Mouse (Mus musculus): ENCODE results near the gene Fyb. TPM values are rescaled to one million over a fixed set of nuclear protein-coding genes. Genes with fewer than 3 reads are reported as not detected.

Gene Fyb
- total RNA-seq, 1 experiment from 2014 or later: 132 TPM

- no peak for ATAC-seq (replicated peaks; ENCODE audit: low read depth, poor library complexity, severe bottlenecking)
Measured at GRCm38 (mm10) chr15:6642223-6642622, 119.6 kb downstream of the Fyb start.

GRCm38 (mm10) chr15:6645498-6645897 lies 122.8 kb downstream of the Fyb start:
- ATAC-seq (replicated peaks; ENCODE audit: low read depth, poor library complexity, severe bottlenecking): no peak

GRCm38 (mm10) chr15:6647066-6647465 lies 124.4 kb downstream of the Fyb start:
- no peak for ATAC-seq (replicated peaks; ENCODE audit: low read depth, poor library complexity, severe bottlenecking)

GRCm38 (mm10) chr15:6648757-6649403 lies 126.2 kb downstream of the Fyb start:
- no peak for ATAC-seq (replicated peaks; ENCODE audit: low read depth, poor library complexity, severe bottlenecking)

- ATAC-seq (replicated peaks; ENCODE audit: low read depth, poor library complexity, severe bottlenecking): peak; percentile 73
Measured at GRCm38 (mm10) chr15:6653046-6653445, 130.4 kb downstream of the Fyb start.

GRCm38 (mm10) chr15:6658081-6658480 lies 135.4 kb downstream of the Fyb start:
- no peak for ATAC-seq (replicated peaks; ENCODE audit: low read depth, poor library complexity, severe bottlenecking)

GRCm38 (mm10) chr15:6661951-6662350 lies 139.3 kb downstream of the Fyb start:
- no peak for ATAC-seq (replicated peaks; ENCODE audit: low read depth, poor library complexity, severe bottlenecking)

- no peak for ATAC-seq (replicated peaks; ENCODE audit: low read depth, poor library complexity, severe bottlenecking)
Measured at GRCm38 (mm10) chr15:6663991-6664390, 141.3 kb downstream of the Fyb start.

GRCm38 (mm10) chr15:6666072-6666471 lies 143.4 kb downstream of the Fyb start:
- ATAC-seq (replicated peaks; ENCODE audit: low read depth, poor library complexity, severe bottlenecking): no peak

GRCm38 (mm10) chr15:6668793-6669437 lies 146.3 kb downstream of the Fyb start:
- no peak for ATAC-seq (replicated peaks; ENCODE audit: low read depth, poor library complexity, severe bottlenecking)

- no peak for ATAC-seq (replicated peaks; ENCODE audit: low read depth, poor library complexity, severe bottlenecking)
Measured at GRCm38 (mm10) chr15:6678479-6678878, 155.8 kb downstream of the Fyb start.

- 0 out of 2 replicates have a peak, but pooled peaks have one; percentile 24 for ATAC-seq (replicated peaks; ENCODE audit: low read depth, poor library complexity, severe bottlenecking)
Measured at GRCm38 (mm10) chr15:6702164-6702563, 179.5 kb downstream of the Fyb start.

GRCm38 (mm10) chr15:6705351-6705901 lies 182.8 kb downstream of the Fyb start:
- peak; percentile 62 for ATAC-seq (replicated peaks; ENCODE audit: low read depth, poor library complexity, severe bottlenecking)

GRCm38 (mm10) chr15:6707551-6707935 lies 184.9 kb downstream of the Fyb start:
- ATAC-seq (replicated peaks; ENCODE audit: low read depth, poor library complexity, severe bottlenecking): peak; percentile 10; the same call in 1 of the 2 replicates

GRCm38 (mm10) chr15:6707936-6708525 lies 185.4 kb downstream of the Fyb start, which contains the start of gene Rictor:
Gene Rictor, plus strand, starts transcription at chr15:6708379.
- peak; percentile 48 for ATAC-seq (replicated peaks; ENCODE audit: low read depth, poor library complexity, severe bottlenecking)

- ATAC-seq (replicated peaks; ENCODE audit: low read depth, poor library complexity, severe bottlenecking): peak; percentile 15
Measured at GRCm38 (mm10) chr15:6708526-6709441, 186.1 kb downstream of the Fyb start.

- ATAC-seq (replicated peaks; ENCODE audit: low read depth, poor library complexity, severe bottlenecking): no peak
Measured at GRCm38 (mm10) chr15:6709618-6710017, 187.0 kb downstream of the Fyb start.

GRCm38 (mm10) chr15:6710341-6710740 lies 187.7 kb downstream of the Fyb start:
- ATAC-seq (replicated peaks; ENCODE audit: low read depth, poor library complexity, severe bottlenecking): no peak

- no peak for ATAC-seq (replicated peaks; ENCODE audit: low read depth, poor library complexity, severe bottlenecking)
Measured at GRCm38 (mm10) chr15:6711226-6711625, 188.6 kb downstream of the Fyb start.

Data from common myeloid progenitor, adult 5-6 weeks (primary cell).